Mouse (Mus musculus): ENCODE data around the gene Dip2c. TPM values are rescaled to one million over a fixed set of nuclear protein-coding genes. Genes with fewer than 3 reads are reported as not detected.
A peak's percentile ranks its signal among the peaks of the same experiment; 100 is the strongest.

The Dip2c gene
- total and polyA plus RNA-seq, 3 experiments = 0.04 to 0.14 (median 0.08) TPM

- no peak overlapping the region for H3K9ac ChIP-seq (ENCODE audit: insufficient read depth, low read depth)
- H3K4me1 ChIP-seq (ENCODE audit: control insufficient read depth in 1 of 2, insufficient read depth in 2 of 2) = peaks cover 0 to 19% of the 10 kb centered on the region in 2 experiments; a peak in 2 of 4 replicates
- no peaks in the 10 kb centered on the region for H3K36me3 ChIP-seq (replicated peaks in 1 of 2; ENCODE audit: control insufficient read depth in 1 of 2, insufficient read depth in 1 of 2, low read length in 1 of 2)
- in situ Hi-C loops (cut with MboI; ENCODE audit: low pct_ligation_motif_present, low pct_unique_long_range_greater_than_20kb, low sequenced_read_pairs) = loop anchor here (10.0 kb wide), 1 partner anchor 451 kb away; no protein-coding TSS in a partner anchor
- no peak for TF ChIP-seq ZNF384 (IDR thresholded peaks at IDR 0.05; ENCODE audit: low read depth, low read length)
- TF ChIP-seq USF1 (IDR thresholded peaks at IDR 0.05; ENCODE audit: low read depth, low read length) = no peak
- no peak for TF ChIP-seq KAT2A (IDR thresholded peaks at IDR 0.05; ENCODE audit: insufficient replicate concordance, low read length)
- TF ChIP-seq SIN3A (IDR thresholded peaks at IDR 0.05; ENCODE audit: low read length) = no peak
- no peak for TF ChIP-seq RCOR1 (conservative IDR thresholded peaks at IDR 0.05; ENCODE audit: low read depth, low read length)
- TF ChIP-seq IRF4 (IDR thresholded peaks at IDR 0.05; ENCODE audit: low read depth, low read length) = no peak
- TF ChIP-seq CHD2 (IDR thresholded peaks at IDR 0.05; ENCODE audit: low read length) = no peak
- TF ChIP-seq ZMIZ1 (IDR thresholded peaks at IDR 0.05; ENCODE audit: low read depth, low read length) = no peak
- no peak for TF ChIP-seq MYC (IDR thresholded peaks at IDR 0.05; ENCODE audit: low read depth, low read length)
- no peak for TF ChIP-seq JUND (conservative IDR thresholded peaks at IDR 0.05; ENCODE audit: low read depth, low read length)
- TF ChIP-seq ETS1 (conservative IDR thresholded peaks at IDR 0.05; ENCODE audit: low read depth, low read length) = no peak
- TF ChIP-seq EP300 (IDR thresholded peaks at IDR 0.05; ENCODE audit: low read length) = no peak
- no peaks in the 10 kb centered on the region for H3K27me3 ChIP-seq (replicated peaks)
- dilution Hi-C loops (cut with MboI; ENCODE audit: extremely low pct_ligation_motif_present, extremely low pct_unique_long_range_greater_than_20kb, low sequenced_read_pairs) = no loop called here
- H3K4me3 ChIP-seq (replicated peaks in 1 of 3; ENCODE audit: low read depth in 2 of 3, low read length in 2 of 3, poor library complexity in 1 of 3) = no peak overlapping the region
- H3K4me2 ChIP-seq (ENCODE audit: insufficient read depth, low read depth, poor library complexity, severe bottlenecking) = no peak overlapping the region
- H3K9me3 ChIP-seq (replicated peaks; ENCODE audit: low read length) = no peaks in the 10 kb centered on the region
- DNase-seq (ENCODE audit: extremely low read depth) = no peak
- H3K27ac ChIP-seq (ENCODE audit: insufficient read depth, low read depth) = no peak overlapping the region
- H3K79me2 ChIP-seq (replicated peaks; ENCODE audit: control insufficient read depth, extremely low read depth, insufficient read depth, poor library complexity, severe bottlenecking) = no peaks in the 10 kb centered on the region
These were observed 359.6 kb downstream of the Dip2c start for GRCm38 (mm10) chr13:9635951-9636350.

- Histone ChIP-seq H3K9me3 (replicated peaks; ENCODE audit: low read length) (no peaks in the 10 kb centered on the region), H3K9ac (ENCODE audit: insufficient read depth, low read depth) (no peak overlapping the region), H3K27me3 (replicated peaks) (no peaks in the 10 kb centered on the region), H3K4me3 (replicated peaks in 1 of 3; ENCODE audit: low read depth in 2 of 3, low read length in 2 of 3, poor library complexity in 1 of 3) (peak overlapping the region in 2 of 3 experiments; percentile 4 to 59), H3K27ac (ENCODE audit: insufficient read depth, low read depth) (no peak overlapping the region), H3K36me3 (replicated peaks in 1 of 2; ENCODE audit: control insufficient read depth in 1 of 2, insufficient read depth in 1 of 2, low read length in 1 of 2) (no peaks in the 10 kb centered on the region), H3K4me1 (ENCODE audit: control insufficient read depth in 1 of 2, insufficient read depth in 2 of 2) (peaks cover 0 to 19% of the 10 kb centered on the region in 2 experiments; a peak in 2 of 4 replicates), H3K4me2 (ENCODE audit: insufficient read depth, low read depth, poor library complexity, severe bottlenecking) (peak overlapping the region; percentile 89), H3K79me2 (replicated peaks; ENCODE audit: control insufficient read depth, extremely low read depth, insufficient read depth, poor library complexity, severe bottlenecking) (no peaks in the 10 kb centered on the region)
- peak; percentile 18 to 83; a peak in 2 of 4 replicates for TF ChIP-seq CTCF (conservative IDR thresholded peaks at IDR 0.05 in 1 of 2, IDR thresholded peaks at IDR 0.05 in 1 of 2; ENCODE audit: low read depth in 2 of 2, low read length in 2 of 2)
- 0 out of 2 replicates have a peak, but pooled peaks have one; percentile 33 for TF ChIP-seq MAFK (IDR thresholded peaks at IDR 0.05; ENCODE audit: insufficient replicate concordance, low read length)
- no peak for TF ChIP-seq SIN3A (IDR thresholded peaks at IDR 0.05; ENCODE audit: low read length)
- peak; percentile 18; the same call in 1 of the 2 replicates for TF ChIP-seq MYC (IDR thresholded peaks at IDR 0.05; ENCODE audit: low read depth, low read length)
- peak; percentile 83 for TF ChIP-seq SMC3 (IDR thresholded peaks at IDR 0.05; ENCODE audit: low read depth, low read length)
- TF ChIP-seq MAZ (IDR thresholded peaks at IDR 0.05; ENCODE audit: low read depth, low read length) = no peak
- no peak for TF ChIP-seq E2F4 (IDR thresholded peaks at IDR 0.05; ENCODE audit: insufficient replicate concordance, low read depth, low read length)
- TF ChIP-seq ETS1 (conservative IDR thresholded peaks at IDR 0.05; ENCODE audit: low read depth, low read length) = no peak
- no peak for TF ChIP-seq ZKSCAN1 (IDR thresholded peaks at IDR 0.05; ENCODE audit: borderline replicate concordance, low read depth, low read length)
- peak; percentile 84 for TF ChIP-seq RAD21 (IDR thresholded peaks at IDR 0.05; ENCODE audit: low read depth, low read length)
- no peak for TF ChIP-seq GABPA (IDR thresholded peaks at IDR 0.05; ENCODE audit: insufficient replicate concordance, low read depth, low read length)
- TF ChIP-seq UBTF (IDR thresholded peaks at IDR 0.05; ENCODE audit: low read depth, low read length) = no peak
- TF ChIP-seq PAX5 (IDR thresholded peaks at IDR 0.05; ENCODE audit: low read length) = no peak
- no peak for TF ChIP-seq NELFE (IDR thresholded peaks at IDR 0.05; ENCODE audit: low read depth, low read length)
- no peak for TF ChIP-seq CHD2 (IDR thresholded peaks at IDR 0.05; ENCODE audit: low read length)
- no peak for TF ChIP-seq TCF12 (IDR thresholded peaks at IDR 0.05; ENCODE audit: low read depth, low read length)
- no peak for TF ChIP-seq JUN (IDR thresholded peaks at IDR 0.05; ENCODE audit: insufficient read depth, low read depth, low read length)
- peak; percentile 69 for DNase-seq (ENCODE audit: extremely low read depth)
- in situ Hi-C loops (cut with MboI; ENCODE audit: low pct_ligation_motif_present, low pct_unique_long_range_greater_than_20kb, low sequenced_read_pairs) = loop anchor here (10.0 kb wide), 1 partner anchor 452 kb away; no protein-coding TSS in a partner anchor
- dilution Hi-C loops (cut with MboI; ENCODE audit: extremely low pct_ligation_motif_present, extremely low pct_unique_long_range_greater_than_20kb, low sequenced_read_pairs) = no loop called here
These were observed 360.2 kb downstream of the Dip2c start for GRCm38 (mm10) chr13:9636505-9636904.
